Mouse (Mus musculus): Measurements from ENCODE around the gene Rad17.

Gene Rad17

GRCm38 (mm10) chr13:100616181-100617087 lies 34.4 kb downstream of the Rad17 start, which contains the start of gene Marveld2:
Gene Marveld2, minus strand, starts transcription at chr13:100616971.
- DNase-seq (ENCODE audit: low read depth, low spot score) = no peak

- DNase-seq (ENCODE audit: low read depth, low spot score) = no peak
These were observed 37.9 kb downstream of the Rad17 start for GRCm38 (mm10) chr13:100612903-100613302.

GRCm38 (mm10) chr13:100612251-100612650 lies 38.6 kb downstream of the Rad17 start:
- no peak for DNase-seq (ENCODE audit: low read depth, low spot score)

GRCm38 (mm10) chr13:100611266-100611665 lies 39.6 kb downstream of the Rad17 start:
- DNase-seq (ENCODE audit: low read depth, low spot score) = no peak

- DNase-seq (ENCODE audit: low read depth, low spot score) = no peak
These were observed 43.1 kb downstream of the Rad17 start for GRCm38 (mm10) chr13:100607756-100608155.

GRCm38 (mm10) chr13:100605845-100606244 lies 45.0 kb downstream of the Rad17 start:
- no peak for DNase-seq (ENCODE audit: low read depth, low spot score)

- no peak for DNase-seq (ENCODE audit: low read depth, low spot score)
These were observed 47.1 kb downstream of the Rad17 start for GRCm38 (mm10) chr13:100603738-100604095.

GRCm38 (mm10) chr13:100603031-100603737 lies 47.7 kb downstream of the Rad17 start:
- DNase-seq (ENCODE audit: low read depth, low spot score) = no peak

- no peak for DNase-seq (ENCODE audit: low read depth, low spot score)
These were observed 48.5 kb downstream of the Rad17 start for GRCm38 (mm10) chr13:100602239-100602902.

GRCm38 (mm10) chr13:100601034-100601433 lies 49.8 kb downstream of the Rad17 start:
- DNase-seq (ENCODE audit: low read depth, low spot score) = no peak

- no peak for DNase-seq (ENCODE audit: low read depth, low spot score)
These were observed 50.5 kb downstream of the Rad17 start for GRCm38 (mm10) chr13:100600317-100600716.

GRCm38 (mm10) chr13:100597284-100597683 lies 53.6 kb downstream of the Rad17 start:
- no peak for DNase-seq (ENCODE audit: low read depth, low spot score)

- no peak for DNase-seq (ENCODE audit: low read depth, low spot score)
These were observed 55.3 kb downstream of the Rad17 start for GRCm38 (mm10) chr13:100595552-100595885.

GRCm38 (mm10) chr13:100594838-100595551 lies 55.9 kb downstream of the Rad17 start:
- no peak for DNase-seq (ENCODE audit: low read depth, low spot score)

GRCm38 (mm10) chr13:100594041-100594792 lies 56.6 kb downstream of the Rad17 start:
- no peak for DNase-seq (ENCODE audit: low read depth, low spot score)

- DNase-seq (ENCODE audit: low read depth, low spot score) = no peak
These were observed 62.2 kb downstream of the Rad17 start for GRCm38 (mm10) chr13:100588646-100589045.

- no peak for DNase-seq (ENCODE audit: low read depth, low spot score)
These were observed 68.7 kb downstream of the Rad17 start for GRCm38 (mm10) chr13:100582144-100582543.

- no peak for DNase-seq (ENCODE audit: low read depth, low spot score)
These were observed 69.2 kb downstream of the Rad17 start for GRCm38 (mm10) chr13:100581701-100582100.

- no peak for DNase-seq (ENCODE audit: low read depth, low spot score)
These were observed 70.9 kb downstream of the Rad17 start for GRCm38 (mm10) chr13:100579951-100580350.

GRCm38 (mm10) chr13:100579220-100579619 lies 71.6 kb downstream of the Rad17 start:
- DNase-seq (ENCODE audit: low read depth, low spot score) = no peak

- no peak for DNase-seq (ENCODE audit: low read depth, low spot score)
These were observed 74.9 kb downstream of the Rad17 start for GRCm38 (mm10) chr13:100575950-100576349.
